Mouse (Mus musculus) heart, postnatal 0 days (tissue): ENCODE results near the gene Gm6583.

Experiments
- CTCF ChIP-seq: IDR thresholded peaks from 2 replicates; pipeline ENCODE4 v1.5.1; 2016; ENCODE audit warnings: antibody characterized with exemption, control low read depth, low read depth
- EP300 ChIP-seq: IDR thresholded peaks from 2 replicates; pipeline ENCODE4 v1.6.1; 2016; ENCODE audit warnings: antibody characterized with exemption, low read depth

- no peak for TF ChIP-seq EP300
- TF ChIP-seq CTCF: no peak
Observed at GRCm38 (mm10) chr5:112377380-112377779, 21.5 kb upstream of the Gm6583 start.
